Mouse (Mus musculus): ENCODE results near the gene Nsmce3. TPM values are rescaled to one million over a fixed set of nuclear protein-coding genes. Genes with fewer than 3 reads are reported as not detected.

Gene Nsmce3
- polyA plus RNA-seq, 1 experiment from 2014 or later, result 11.1 TPM

GRCm38 (mm10) chr7:64889919-64890318 lies 17.1 kb upstream of the Nsmce3 start:
- ATAC-seq (ENCODE audit: low FRiP score), result no peak
- H3K36me3 ChIP-seq, result no peaks in the 10 kb centered on the region
- no peak overlapping the region for H3K4me3 ChIP-seq
- H3K9ac ChIP-seq, result no peak overlapping the region
- H3K4me1 ChIP-seq, result no peaks in the 10 kb centered on the region; the same call in 1 of the 2 replicates
- H3K4me2 ChIP-seq (replicated peaks), result no peak overlapping the region
- WGBS, result 87% methylated on average over 9 of the region's 9 CpGs
- H3K27ac ChIP-seq, result no peak overlapping the region
- H3K9me3 ChIP-seq (replicated peaks), result no peaks in the 10 kb centered on the region
- no peaks in the 10 kb centered on the region for H3K27me3 ChIP-seq

DNA sequence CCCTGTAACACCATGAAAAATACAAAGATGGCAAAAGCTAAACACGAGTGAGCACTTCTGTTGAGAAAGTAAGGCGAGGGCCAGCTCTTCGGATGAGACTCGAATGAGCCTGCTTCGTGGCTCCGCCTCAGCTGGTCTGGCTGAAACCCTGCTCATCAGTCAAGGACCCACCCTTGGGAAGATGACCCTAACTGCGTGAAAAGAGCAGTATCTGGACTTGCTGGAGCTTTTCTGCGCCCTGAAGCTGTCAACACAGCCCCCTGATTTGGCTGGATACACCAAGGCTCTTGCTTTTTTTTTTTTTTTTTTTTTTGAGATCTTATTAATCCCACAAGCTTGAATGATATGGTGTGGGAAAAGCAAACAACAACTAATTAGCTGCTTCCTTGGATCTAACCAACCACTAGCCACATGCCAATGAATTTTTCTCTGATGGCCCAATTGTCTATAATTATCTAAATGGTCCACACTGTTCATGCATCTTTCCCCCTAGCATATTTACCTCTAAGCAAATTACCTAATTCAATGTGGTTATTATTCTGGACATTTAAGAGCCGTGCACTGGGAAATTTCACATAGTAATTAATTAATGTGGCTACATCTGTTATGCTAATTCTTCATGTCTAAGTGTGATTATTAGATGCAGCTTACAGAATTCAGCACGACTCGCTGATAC lies 11.5 kb upstream of the Nsmce3 start:
- no peak for ATAC-seq (ENCODE audit: low FRiP score)
- no peaks in the 10 kb centered on the region for H3K36me3 ChIP-seq
- no peaks in the 10 kb centered on the region for H3K27me3 ChIP-seq
- no peak overlapping the region for H3K27ac ChIP-seq
- no peak overlapping the region for H3K9ac ChIP-seq
- H3K4me1 ChIP-seq, result no peaks in the 10 kb centered on the region
- no peak overlapping the region for H3K4me2 ChIP-seq (replicated peaks)
- H3K9me3 ChIP-seq (replicated peaks), result no peaks in the 10 kb centered on the region
- whole genome bisulfite sequencing, result 78% methylated on average over 11 of the region's 11 CpGs
- H3K4me3 ChIP-seq, result no peak overlapping the region

GRCm38 (mm10) chr7:64882243-64882642 lies 9.4 kb upstream of the Nsmce3 start:
- no peaks in the 10 kb centered on the region for H3K9me3 ChIP-seq (replicated peaks)
- no peak overlapping the region for H3K27ac ChIP-seq
- no peaks in the 10 kb centered on the region for H3K27me3 ChIP-seq
- H3K4me3 ChIP-seq, result no peak overlapping the region
- H3K9ac ChIP-seq, result no peak overlapping the region
- ATAC-seq (ENCODE audit: low FRiP score), result no peak
- H3K4me1 ChIP-seq, result no peaks in the 10 kb centered on the region
- no peaks in the 10 kb centered on the region for H3K36me3 ChIP-seq
- WGBS, result 69% methylated on average over 6 of the region's 6 CpGs
- H3K4me2 ChIP-seq (replicated peaks), result no peak overlapping the region

DNA sequence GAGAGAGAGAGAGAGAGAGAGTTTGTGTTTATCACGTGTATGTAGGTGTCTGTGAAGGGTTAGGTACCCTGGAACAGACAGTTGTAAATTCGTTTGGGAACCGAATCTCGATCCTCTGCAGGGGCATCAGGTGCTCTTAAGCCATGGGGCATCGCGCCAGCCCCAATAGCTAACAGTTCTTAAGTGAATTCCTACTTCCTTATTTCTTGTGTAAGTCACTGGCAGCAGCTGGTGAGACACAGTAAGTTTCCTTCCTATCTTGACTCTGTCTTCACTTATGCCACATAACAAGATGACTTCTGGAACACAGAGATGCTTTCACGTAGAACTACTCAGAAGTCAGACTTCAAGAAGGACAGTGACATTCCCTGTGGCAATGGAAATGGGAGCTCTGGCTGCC lies 8.6 kb upstream of the Nsmce3 start:
- 80% methylated on average over 7 of the region's 7 CpGs for WGBS
- no peak for ATAC-seq (ENCODE audit: low FRiP score)
- no peaks in the 10 kb centered on the region for H3K27me3 ChIP-seq
- no peak overlapping the region for H3K4me3 ChIP-seq
- H3K4me2 ChIP-seq (replicated peaks), result no peak overlapping the region
- no peak overlapping the region for H3K9ac ChIP-seq
- H3K36me3 ChIP-seq, result no peaks in the 10 kb centered on the region
- no peak overlapping the region for H3K27ac ChIP-seq
- no peaks in the 10 kb centered on the region for H3K9me3 ChIP-seq (replicated peaks)
- no peaks in the 10 kb centered on the region for H3K4me1 ChIP-seq

- H3K27me3 ChIP-seq, result no peaks in the 10 kb centered on the region
- no peak for ATAC-seq (ENCODE audit: low FRiP score)
- H3K4me3 ChIP-seq, result no peak overlapping the region
- H3K9ac ChIP-seq, result no peak overlapping the region
- H3K36me3 ChIP-seq, result no peaks in the 10 kb centered on the region
- no peak overlapping the region for H3K27ac ChIP-seq
- no peaks in the 10 kb centered on the region for H3K9me3 ChIP-seq (replicated peaks)
- 83% methylated on average over 5 of the region's 5 CpGs for WGBS
- H3K4me2 ChIP-seq (replicated peaks), result no peak overlapping the region
- no peaks in the 10 kb centered on the region for H3K4me1 ChIP-seq
Observed at GRCm38 (mm10) chr7:64880415-64880814, 7.6 kb upstream of the Nsmce3 start.

DNA sequence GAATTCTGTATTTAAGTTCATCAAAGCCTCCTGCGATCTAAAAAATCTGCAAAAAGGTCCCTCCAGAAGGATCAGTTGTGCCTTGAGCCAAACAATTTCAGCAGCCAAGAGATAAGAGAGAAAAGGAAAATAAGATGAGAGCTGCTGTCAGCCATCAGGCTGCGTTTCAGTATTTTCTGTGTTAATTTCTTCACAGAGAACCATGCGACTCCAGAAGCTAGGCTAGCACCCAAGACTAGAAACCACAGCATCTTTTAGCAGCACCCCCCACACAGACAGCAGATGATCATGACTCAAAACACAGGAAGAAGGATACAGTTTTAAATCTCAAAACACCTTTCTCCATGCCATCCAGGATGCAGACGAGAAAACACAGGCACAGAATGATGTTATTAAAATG lies 2.1 kb upstream of the Nsmce3 start:
- H3K4me1 ChIP-seq, result peaks cover 16% of the 10 kb centered on the region
- 89% methylated on average over 4 of the region's 4 CpGs for WGBS
- H3K36me3 ChIP-seq, result no peaks in the 10 kb centered on the region
- ATAC-seq (ENCODE audit: low FRiP score), result no peak
- no peaks in the 10 kb centered on the region for H3K27me3 ChIP-seq
- no peaks in the 10 kb centered on the region for H3K9me3 ChIP-seq (replicated peaks)
- H3K4me2 ChIP-seq (replicated peaks), result no peak overlapping the region
- H3K4me3 ChIP-seq, result no peak overlapping the region
- no peak overlapping the region for H3K27ac ChIP-seq
- no peak overlapping the region for H3K9ac ChIP-seq

GRCm38 (mm10) chr7:64873266-64873665 lies 469 bp upstream of the Nsmce3 start:
- Histone ChIP-seq H3K36me3 (0 out of 2 replicates have a peak, but pooled peaks cover 2% of the 10 kb centered on the region), H3K4me3 (peak overlapping the region; percentile 87), H3K27me3 (no peaks in the 10 kb centered on the region), H3K9ac (peak overlapping the region; percentile 96; the same call in 1 of the 2 replicates), H3K4me2 (replicated peaks) (peak overlapping the region; percentile 85), H3K9me3 (replicated peaks) (no peaks in the 10 kb centered on the region), H3K4me1 (peaks cover 22% of the 10 kb centered on the region), H3K27ac (peak overlapping the region; percentile 96)
- 43% methylated on average over 11 of the region's 11 CpGs for WGBS
- no peak; the same call in 1 of the 2 replicates for ATAC-seq (ENCODE audit: low FRiP score)

GRCm38 (mm10) chr7:64871987-64872742 lies 632 bp downstream of the Nsmce3 start:
- Histone ChIP-seq H3K27ac (peak overlapping the region; percentile 96), H3K36me3 (0 out of 2 replicates have a peak, but pooled peaks cover 2% of the 10 kb centered on the region), H3K9me3 (replicated peaks) (no peaks in the 10 kb centered on the region), H3K27me3 (no peaks in the 10 kb centered on the region), H3K9ac (peak overlapping the region; percentile 96), H3K4me2 (replicated peaks) (peak overlapping the region; percentile 85), H3K4me1 (peaks cover 22% of the 10 kb centered on the region), H3K4me3 (peak overlapping the region; percentile 87)
- WGBS, result 2% methylated on average over 33 of the region's 33 CpGs
- peak; percentile 79; the same call in 1 of the 2 replicates for ATAC-seq (ENCODE audit: low FRiP score)

GRCm38 (mm10) chr7:64869549-64870065 lies 3.2 kb downstream of the Nsmce3 start:
- Histone ChIP-seq H3K9me3 (replicated peaks) (no peaks in the 10 kb centered on the region), H3K27me3 (no peaks in the 10 kb centered on the region), H3K4me1 (peaks cover 22% of the 10 kb centered on the region), H3K36me3 (0 out of 2 replicates have a peak, but pooled peaks cover 2% of the 10 kb centered on the region), H3K4me3 (no peak overlapping the region), H3K9ac (no peak overlapping the region), H3K27ac (no peak overlapping the region), H3K4me2 (replicated peaks) (0 out of 2 replicates have a peak overlapping the region, but pooled peaks have one; percentile 85)
- 87% methylated on average over 6 of the region's 6 CpGs for WGBS
- no peak for ATAC-seq (ENCODE audit: low FRiP score)

DNA sequence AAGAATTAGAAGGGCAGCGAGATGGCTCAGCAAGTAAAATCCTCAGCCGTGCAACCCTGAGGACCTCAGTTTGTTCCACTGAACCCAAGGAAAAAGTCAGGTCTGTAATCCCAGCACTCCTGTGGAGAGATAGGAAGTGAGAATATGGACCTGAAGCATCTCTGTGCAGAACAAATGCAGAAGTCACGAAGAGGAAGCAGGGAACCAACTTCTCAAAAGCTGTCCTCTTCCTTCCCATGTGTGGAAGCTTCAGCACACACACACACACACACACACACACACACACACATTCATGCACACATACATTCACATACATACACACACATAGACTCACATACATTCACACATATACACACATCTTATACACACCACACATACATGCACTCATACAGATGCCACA lies 9.3 kb downstream of the Nsmce3 start:
- Histone ChIP-seq H3K4me1 (no peaks in the 10 kb centered on the region), H3K9ac (no peak overlapping the region), H3K4me3 (no peak overlapping the region), H3K4me2 (replicated peaks) (no peak overlapping the region), H3K9me3 (replicated peaks) (no peaks in the 10 kb centered on the region), H3K27ac (no peak overlapping the region), H3K27me3 (no peaks in the 10 kb centered on the region), H3K36me3 (no peaks in the 10 kb centered on the region)
- ATAC-seq (ENCODE audit: low FRiP score), result no peak
- 84% methylated on average over 3 of the region's 3 CpGs for WGBS

- H3K4me1 ChIP-seq, result no peaks in the 10 kb centered on the region
- H3K27me3 ChIP-seq, result no peaks in the 10 kb centered on the region
- ATAC-seq (ENCODE audit: low FRiP score), result no peak
- H3K36me3 ChIP-seq, result no peaks in the 10 kb centered on the region
- H3K9me3 ChIP-seq (replicated peaks), result no peaks in the 10 kb centered on the region
- H3K4me2 ChIP-seq (replicated peaks), result no peak overlapping the region
- H3K27ac ChIP-seq, result no peak overlapping the region
- no peak overlapping the region for H3K4me3 ChIP-seq
- WGBS, result 77% methylated on average over 3 of the region's 3 CpGs
- H3K9ac ChIP-seq, result no peak overlapping the region
Observed at GRCm38 (mm10) chr7:64862978-64863377, 9.8 kb downstream of the Nsmce3 start.

DNA sequence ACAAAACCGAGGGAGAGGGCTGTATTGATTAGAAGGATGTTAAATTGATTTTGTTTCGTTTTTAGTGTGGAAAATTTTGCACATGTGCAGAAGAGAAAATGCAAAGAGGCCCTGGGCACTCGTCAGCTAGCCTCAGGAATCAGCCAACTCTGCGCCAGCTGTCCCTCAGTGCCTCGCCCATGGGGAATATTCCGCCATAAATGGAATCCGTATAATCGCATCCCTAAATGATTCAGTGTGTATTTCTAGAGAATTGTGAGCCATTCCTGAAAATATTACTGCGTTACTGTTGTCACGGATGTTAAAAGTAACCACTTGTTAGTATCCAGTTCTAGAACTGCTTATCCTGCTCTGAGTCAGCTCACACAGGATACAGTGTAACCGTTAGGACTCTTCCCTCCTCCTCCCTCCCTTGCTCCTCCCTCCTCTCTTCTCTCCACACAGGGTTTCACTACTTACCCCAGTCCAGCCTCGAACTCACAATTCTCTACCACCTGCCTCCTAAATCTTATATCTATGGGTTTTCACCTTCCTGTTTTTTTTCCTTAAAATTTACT lies 16.2 kb downstream of the Nsmce3 start:
- no peak overlapping the region for H3K9ac ChIP-seq
- 76% methylated on average over 12 of the region's 12 CpGs for WGBS
- H3K36me3 ChIP-seq, result no peaks in the 10 kb centered on the region
- H3K4me1 ChIP-seq, result no peaks in the 10 kb centered on the region
- no peak overlapping the region for H3K27ac ChIP-seq
- H3K4me2 ChIP-seq (replicated peaks), result no peak overlapping the region
- no peaks in the 10 kb centered on the region for H3K27me3 ChIP-seq
- no peak for ATAC-seq (ENCODE audit: low FRiP score)
- no peak overlapping the region for H3K4me3 ChIP-seq
- no peaks in the 10 kb centered on the region for H3K9me3 ChIP-seq (replicated peaks)
